Mouse (Mus musculus): Measurements from ENCODE around the gene Sorbs1. TPM values are rescaled to one million over a fixed set of nuclear protein-coding genes. Genes with fewer than 3 reads are reported as not detected.

Gene Sorbs1
- total RNA-seq, 2 experiments from 2014 or later = 141 to 154 TPM

DNA sequence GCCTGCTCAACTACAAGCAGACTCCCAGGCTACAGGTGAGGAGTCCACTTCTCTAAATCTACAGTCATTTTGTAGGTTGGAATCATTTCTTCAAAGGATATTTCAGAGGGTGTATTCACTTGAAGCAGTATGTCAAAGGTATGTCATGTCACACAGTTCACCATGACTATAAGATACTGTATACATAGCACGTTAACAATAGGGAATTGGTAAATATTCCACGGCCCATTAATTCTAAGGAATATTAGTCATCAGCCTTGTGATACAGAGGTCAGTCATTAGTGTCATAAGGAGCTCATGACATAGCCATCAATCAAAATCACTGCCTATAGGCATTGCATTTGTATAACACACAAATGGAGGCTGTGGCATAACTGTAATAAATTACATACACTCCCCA lies 228.9 kb downstream of the Sorbs1 start:
- DNase-seq = no peak
- intact Hi-C loops (cut with DNase I) = no loop called here

DNA sequence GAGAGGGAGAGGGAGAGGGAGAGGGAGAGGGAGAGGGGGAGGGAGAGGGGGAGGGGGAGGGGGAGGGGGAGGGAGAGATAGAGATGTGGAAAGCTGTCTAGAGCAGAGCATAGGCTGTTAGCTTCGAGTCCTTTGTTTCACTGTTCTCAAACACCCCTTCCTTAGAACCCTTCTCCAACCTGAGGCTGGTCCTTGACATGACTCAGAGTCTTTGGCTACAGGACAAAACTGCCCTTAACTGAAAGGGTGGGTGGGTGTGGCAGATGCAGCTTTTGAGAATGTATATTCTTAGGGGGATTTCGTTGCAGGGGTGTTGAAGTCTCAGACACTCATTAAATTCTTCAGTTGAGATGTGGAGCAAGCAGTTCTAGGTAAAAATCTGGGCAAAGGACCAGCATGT lies 230.2 kb downstream of the Sorbs1 start:
- intact Hi-C loops (cut with DNase I) = no loop called here
- DNase-seq = no peak

DNA sequence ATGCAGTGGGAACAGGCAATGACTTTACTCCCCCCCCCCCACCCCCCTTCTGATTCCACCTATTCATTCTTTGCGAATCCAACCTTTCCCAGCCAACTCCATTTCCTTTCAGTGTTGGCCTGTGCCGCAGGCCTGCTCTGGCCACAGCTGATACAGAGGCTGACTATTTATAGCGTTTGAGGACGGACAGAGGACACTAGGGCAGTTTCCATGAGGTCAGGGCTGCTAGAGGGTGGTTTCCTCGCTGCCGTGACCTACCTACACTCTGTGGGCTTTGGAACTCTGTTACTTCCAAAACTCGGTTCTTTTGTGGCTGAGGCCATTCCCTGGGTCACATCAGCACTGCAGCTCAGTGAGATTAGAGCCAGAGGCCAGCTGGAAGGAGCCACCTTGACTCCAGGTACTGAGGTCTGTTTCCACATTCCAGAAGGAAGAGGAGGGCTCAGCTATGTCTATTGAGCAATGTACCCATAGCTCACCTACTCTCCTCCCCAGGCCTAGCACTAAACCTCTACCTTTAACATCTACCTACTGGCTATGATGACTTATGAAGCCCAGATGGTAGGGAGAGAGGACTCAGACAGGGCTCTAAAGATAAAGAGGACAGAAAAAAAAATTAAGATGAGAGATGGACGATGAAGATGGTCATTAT lies 235.1 kb downstream of the Sorbs1 start:
- intact Hi-C loops (cut with DNase I) = no loop called here
- no peak for DNase-seq

DNA sequence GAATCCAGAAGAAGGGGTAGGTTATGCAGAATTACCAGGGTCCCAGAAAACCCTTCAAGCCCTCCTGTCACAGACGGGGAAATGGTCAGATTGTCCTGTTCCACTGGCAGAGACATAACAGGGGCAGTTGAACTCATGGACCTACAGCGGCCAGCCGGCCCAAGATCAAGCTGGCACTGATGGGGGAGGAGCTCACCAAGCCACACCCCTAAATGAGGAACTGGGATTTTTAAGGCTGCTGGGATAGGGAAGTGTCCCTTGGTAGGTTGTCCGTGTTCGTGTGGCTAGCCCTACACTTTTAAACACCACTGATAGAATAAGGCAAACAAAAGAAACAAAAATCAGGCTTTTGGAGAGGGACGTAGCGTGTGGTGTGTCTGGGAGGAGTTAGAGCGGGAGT lies 236.1 kb downstream of the Sorbs1 start:
- intact Hi-C loops (cut with DNase I) = no loop called here

DNA sequence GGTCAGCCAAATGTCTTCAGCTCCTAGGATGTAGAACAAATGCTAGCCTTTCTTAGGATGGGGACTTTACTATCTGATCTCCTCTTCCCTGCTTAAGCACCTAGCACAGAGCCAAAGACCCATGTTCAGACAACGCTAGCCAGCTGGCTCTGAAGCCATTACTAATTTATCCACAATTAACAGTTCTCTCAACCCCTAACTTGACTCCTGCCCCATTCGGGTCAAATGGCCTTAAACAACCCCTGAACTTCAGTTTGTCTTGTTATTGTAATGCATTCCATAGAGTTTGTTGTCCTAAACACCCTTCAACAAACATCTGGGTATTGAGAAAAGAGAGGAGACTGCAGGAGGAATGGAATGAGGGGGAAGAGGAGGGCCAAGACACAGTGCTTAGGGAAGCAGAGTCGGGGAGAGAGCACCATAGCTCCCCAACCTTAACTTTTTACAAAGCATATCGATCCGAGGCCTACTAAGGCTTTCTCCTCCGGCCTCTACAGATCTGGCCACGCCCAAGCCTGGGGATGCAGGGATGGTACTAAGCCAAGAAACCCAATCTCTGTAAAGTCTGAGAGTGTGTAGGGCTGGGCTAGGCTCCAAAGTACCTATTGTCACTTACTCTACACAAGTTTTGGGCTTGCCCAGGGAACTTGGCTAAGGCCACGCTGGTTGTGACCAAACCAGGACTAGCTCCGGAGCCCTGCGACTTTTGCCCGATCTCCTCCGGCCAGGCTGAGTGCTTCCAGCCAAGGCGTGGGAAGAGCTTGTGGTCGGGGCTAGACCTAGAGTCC lies 238.0 kb downstream of the Sorbs1 start:
- DNase-seq = no peak
- intact Hi-C loops (cut with DNase I) = no loop called here

More for the DNA sequence above, 236.1 kb downstream of the Sorbs1 start:
- no peak for DNase-seq

DNA sequence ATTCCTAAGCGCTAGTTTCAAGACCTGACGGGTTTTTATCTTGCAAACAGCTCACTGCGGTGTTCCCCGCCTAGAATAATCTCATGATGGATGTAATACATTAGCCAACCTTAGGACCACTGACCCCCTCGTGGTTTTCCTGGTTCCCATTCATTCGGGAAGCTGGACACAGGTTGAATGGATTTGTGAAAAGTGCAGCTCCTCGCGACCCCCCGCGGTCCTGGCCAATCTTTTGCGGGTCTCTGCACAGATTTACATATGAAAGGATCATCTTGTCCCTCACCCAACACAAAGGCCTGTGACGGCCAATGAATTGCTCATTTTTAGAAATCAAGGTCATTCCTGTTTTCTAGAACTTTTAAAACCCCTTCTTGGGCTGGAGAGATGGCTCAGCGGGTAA lies 240.9 kb downstream of the Sorbs1 start:
- intact Hi-C loops (cut with DNase I) = no loop called here
- no peak for DNase-seq

DNA sequence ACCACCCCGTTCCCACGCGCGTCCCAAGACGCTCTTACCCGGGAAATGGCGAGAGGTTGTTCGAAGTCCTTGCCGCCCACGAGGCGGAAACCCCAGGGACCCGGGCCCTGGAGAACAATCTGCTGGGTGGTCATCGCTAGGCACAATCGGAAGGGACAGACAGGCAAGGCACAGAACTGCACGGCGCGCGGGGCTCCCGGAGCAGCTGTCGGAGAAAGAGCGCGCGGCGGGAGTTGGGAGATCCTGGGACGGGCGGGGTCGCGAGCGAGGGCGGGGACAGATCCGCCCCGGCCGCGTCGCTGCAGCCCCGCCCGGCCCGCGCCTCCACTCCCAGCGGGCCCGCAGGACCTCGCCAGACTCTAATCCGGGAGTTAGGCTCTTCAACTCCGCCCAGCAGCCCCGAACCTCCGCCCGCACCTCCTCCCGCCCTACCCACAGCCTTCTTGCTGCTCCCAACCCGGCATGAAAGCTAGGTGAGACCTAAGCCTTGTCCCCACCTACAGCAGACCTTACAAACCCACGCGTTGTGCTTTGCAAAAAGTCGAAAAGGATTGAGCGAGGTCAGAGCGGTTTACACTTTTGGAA lies 242.2 kb downstream of the Sorbs1 start, which contains the start of gene Pdlim1:
TSS of gene Pdlim1 (minus strand) at position 535 of the 585 bp plus-strand sequence.
- intact Hi-C loops (cut with DNase I) = no loop called here
- DNase-seq = peak; percentile 66

DNA sequence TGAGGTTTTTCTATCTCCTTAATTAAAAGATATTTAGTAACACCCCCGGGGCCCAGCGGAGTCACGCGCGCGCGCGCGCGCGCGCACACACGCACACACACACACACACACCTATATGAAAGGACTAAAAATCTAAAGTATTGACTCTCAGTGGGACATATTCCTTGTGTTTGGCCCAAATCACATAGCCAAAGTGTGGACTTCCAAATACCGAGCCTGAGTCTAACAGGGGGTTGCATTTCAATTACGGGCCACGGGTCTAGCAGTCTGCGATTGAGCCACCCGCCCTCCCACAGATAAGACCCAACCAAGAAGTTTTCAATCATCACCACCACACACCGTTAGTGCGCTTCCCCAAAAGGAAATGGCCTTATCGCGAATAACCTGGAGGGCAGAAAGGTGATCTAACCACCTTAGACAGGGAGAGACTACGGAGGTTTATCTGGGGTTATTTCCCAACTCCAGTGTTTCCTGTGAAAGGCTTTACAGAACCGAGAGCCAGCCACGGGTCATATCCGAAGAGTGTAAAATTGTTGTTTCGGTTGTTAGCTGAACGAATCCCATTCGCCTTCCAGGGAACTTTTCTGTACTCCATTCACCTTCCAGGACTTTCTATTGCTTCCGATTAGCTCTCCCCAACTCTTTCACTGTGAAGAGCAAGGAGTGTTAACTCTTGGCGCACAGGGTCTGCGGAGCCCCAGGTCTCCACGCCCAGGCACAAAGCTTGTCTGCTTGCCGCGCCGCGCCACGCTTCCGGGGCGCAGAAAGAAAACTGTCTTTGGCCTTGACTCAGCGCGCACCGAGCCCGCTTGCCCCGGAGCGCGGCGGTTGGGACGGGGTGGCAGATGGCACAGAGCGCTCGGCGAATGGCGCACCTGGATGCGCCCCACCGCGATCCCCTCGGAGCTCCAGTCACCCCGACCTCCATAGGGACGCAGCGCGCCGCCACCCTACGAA lies 242.9 kb downstream of the Sorbs1 start:
- DNase-seq = peak; percentile 20
- intact Hi-C loops (cut with DNase I) = no loop called here

DNA sequence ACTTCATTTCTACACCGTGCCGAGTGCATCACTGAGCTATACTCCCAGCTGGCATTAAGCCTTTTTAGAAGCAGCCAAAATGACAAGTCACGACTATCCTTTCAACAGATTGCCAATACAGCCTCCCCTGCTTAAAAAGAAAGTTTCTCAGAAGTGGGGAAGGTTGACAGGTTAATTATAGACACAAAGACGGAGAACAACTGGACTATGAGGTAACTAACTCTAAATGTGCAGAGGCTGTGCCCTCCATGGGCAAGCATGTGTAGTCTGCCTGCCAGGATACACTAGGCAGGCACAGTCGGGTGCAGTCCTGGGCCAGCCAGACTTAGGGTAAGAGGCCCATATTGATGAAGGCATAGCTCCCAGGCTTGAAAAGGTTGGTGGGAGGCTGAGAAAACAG lies 244.1 kb downstream of the Sorbs1 start:
- intact Hi-C loops (cut with DNase I) = no loop called here
- no peak for DNase-seq

DNA sequence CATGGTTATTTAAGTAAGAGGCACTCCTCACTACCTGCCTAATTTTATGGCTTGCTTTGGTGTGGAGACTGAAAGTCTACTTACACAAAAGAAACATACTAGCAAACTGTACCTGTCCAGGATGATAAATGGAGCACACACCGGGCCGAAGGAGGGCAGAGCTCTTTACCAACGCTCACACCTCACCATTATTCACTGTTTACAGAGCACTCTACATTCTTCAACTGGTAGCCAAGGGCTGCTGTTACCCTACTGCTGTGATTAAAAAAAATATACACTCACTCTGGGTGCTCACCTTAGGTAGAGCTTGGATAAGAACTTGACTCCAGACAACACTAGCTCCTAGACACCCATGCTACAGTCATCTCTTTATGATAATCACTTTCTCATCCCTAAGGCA lies 245.1 kb downstream of the Sorbs1 start:
- no peak for DNase-seq
- intact Hi-C loops (cut with DNase I) = no loop called here

DNA sequence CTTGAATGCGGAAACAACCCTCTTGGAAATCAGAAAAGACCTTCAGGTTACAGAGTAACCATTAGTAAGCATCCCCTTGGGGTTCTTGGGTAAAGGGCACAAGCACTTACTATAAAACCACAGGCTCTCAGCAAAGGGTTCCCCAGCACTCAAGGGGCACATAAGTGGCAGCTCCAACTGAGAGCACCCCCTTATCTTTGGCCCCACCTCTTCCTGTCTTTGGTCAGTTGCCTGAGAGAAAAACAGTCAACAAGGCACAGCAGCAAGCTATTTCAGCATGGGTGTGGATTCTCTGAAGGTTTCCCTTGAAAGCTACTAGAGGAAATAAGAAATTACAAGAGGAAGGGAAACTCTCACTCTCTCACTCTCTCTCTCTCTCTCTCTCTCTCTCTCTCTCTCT lies 246.2 kb downstream of the Sorbs1 start:
- intact Hi-C loops (cut with DNase I) = no loop called here

DNA sequence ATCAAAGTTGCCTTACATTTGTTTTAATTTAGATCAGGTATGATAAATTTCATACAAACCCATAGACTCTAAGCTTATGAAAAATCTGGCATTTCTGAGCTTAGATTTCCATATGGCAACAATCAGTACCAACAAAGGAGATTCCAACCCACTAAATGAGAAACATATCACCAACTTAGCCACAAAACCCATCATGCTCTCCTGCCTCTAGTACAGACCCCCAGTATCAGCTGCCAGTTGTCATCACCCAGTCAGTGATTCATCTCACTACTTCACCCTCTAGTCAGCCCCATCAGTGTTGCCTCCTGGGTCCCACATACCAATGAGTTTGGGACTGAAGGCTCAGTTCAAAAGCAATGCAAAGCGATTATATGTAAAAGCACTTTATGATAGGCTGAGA lies 254.1 kb downstream of the Sorbs1 start:
- intact Hi-C loops (cut with DNase I) = no loop called here
- no peak for DNase-seq

More for the DNA sequence above, 246.2 kb downstream of the Sorbs1 start:
- no peak for DNase-seq

DNA sequence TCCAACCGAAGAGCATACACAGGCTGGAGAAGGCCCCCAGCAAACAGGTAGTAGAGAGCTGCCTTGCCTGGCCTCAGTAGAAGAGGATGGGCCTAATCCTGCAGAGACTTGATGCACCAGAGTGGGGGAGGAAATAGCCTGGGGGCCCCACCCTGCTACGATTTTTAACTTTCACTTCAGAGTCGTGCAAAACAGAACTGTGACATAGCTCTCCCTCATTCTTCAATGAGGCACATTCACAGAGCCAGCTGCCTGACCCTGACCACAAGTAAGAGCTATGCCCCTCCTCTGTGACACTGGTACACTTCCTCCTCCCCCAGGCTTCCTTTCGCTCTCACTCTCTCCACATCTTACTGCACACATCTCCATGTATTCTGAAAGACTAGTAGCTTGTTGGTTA lies 256.2 kb downstream of the Sorbs1 start:
- intact Hi-C loops (cut with DNase I) = no loop called here
- no peak for DNase-seq

DNA sequence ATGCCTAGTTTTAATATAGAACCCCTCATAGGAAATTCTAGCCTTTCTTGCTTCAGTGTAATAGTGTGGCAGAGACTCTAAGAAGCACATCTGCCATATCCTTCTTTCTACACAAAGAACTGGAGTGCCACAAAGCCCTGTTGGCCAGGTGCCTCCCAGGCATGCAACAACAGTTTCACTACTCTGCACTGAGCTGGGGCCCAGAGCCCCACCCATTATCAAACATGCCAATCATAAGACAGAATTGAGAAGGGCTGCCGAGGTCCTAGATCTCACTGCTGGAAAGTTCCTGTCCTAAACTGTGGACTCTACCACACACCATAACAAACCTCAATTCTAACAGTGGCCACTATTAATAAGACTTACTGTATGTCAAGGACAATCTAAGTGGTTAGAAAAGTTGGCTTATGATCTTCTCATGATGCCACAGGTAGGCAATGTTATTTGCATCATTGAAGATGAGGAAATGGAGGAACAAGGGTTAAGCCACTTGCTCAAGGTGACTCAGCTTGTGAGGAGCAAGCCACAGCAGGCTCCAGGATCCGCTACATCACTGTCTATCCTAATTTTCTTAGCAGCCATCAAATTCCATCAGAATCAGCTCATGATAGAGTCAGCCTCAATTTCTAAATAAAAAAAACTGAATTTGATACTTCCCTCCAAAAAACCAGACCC lies 257.1 kb downstream of the Sorbs1 start:
- DNase-seq = no peak
- intact Hi-C loops (cut with DNase I) = no loop called here

DNA sequence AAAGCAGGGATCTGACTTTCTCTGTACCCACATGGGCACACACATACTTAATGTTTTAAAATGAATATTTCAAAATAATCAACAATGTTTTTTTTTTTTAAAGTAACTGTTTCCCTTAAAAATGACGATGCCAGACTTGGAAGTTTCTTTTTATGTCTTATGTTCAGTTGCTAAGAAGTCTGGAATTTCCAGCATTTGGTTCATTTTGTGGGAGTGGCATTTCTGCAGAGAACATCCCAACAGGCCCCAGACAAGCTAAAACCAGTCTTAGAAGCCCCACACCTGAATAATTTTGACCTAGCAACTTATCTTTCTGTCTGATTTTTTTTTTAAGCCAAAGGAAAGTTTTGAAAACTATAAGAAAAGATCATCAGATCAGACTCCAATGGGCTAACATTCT lies 258.0 kb downstream of the Sorbs1 start:
- intact Hi-C loops (cut with DNase I) = no loop called here
- no peak for DNase-seq

DNA sequence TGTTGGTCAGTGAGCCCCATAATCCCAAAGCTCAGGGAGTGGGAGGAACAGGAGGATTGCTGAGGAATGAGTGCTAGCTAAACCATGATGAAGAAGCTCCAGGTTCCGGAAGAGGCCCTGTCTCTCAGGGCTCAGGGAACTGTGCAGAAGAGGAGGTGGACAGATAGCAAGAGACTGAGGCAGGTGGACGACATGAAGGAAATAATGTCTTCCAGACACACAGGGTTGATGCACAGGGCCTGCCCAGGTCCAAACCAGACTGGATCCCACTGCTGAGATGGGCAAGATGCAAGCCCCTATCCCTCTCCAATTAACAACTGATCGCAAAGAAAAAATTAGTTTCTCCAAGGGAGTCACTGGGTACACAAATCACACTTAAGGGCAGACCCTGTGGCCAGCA lies 258.8 kb downstream of the Sorbs1 start:
- intact Hi-C loops (cut with DNase I) = no loop called here
- DNase-seq = no peak

DNA sequence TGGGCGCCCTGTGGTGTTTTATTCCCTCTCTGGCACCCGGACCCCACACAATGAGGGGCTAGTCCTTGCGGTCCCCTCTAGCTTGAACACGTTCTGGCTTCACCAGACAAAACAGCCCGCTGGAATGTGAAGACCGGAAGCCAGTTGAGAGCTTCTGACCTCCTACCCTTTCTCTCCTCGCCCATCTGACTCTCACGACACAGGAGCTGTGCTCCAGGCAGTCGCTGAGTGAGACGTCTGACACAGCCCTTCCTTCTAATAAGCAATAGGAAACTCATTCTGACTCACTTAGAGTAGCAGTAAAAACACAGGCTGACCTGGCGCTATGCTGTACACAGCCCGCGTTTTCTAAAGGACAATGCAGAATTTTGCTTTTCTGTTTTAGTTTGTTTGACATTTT lies 259.8 kb downstream of the Sorbs1 start:
- DNase-seq = no peak
- intact Hi-C loops (cut with DNase I) = no loop called here

DNA sequence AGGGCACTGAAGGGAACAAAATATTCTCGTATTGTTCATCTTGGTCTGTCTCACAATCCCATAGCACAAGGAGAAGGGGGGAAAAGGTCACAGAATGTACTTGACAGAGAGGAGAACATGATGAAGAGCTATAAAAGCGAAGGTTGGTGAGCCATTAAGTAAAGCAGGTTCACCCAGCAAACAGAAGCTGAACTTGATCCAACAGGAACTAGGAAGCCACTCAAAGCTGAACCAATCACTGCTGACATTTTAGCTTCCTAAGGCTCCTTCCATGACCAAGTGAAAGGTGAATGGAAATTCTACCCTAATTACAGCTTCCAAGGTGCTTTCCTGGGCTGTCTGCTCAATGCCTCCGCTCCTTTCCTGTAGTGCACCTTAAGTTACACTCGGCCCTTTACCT lies 262.5 kb downstream of the Sorbs1 start:
- intact Hi-C loops (cut with DNase I) = no loop called here
- DNase-seq = no peak

DNA sequence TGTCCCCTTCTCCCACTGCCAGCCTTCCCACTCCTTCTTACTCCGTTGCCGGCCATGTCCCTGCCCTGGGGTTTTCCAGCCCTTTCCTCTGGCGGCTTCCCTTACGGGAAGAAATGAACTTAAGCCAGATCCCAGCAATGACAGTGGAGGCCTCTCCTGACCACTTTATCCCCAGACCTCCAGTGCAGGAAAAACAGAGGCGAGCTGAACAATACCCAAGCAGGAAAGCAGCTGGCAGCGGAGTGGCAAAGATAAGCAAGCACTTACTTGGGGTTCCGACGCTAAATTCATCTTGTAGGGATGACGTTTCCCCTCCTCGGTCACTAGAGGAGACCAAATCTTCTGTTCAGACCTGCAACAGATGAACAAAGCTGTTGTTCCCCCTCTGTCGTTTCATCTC lies 264.2 kb downstream of the Sorbs1 start:
- DNase-seq = no peak
- intact Hi-C loops (cut with DNase I) = no loop called here

DNA sequence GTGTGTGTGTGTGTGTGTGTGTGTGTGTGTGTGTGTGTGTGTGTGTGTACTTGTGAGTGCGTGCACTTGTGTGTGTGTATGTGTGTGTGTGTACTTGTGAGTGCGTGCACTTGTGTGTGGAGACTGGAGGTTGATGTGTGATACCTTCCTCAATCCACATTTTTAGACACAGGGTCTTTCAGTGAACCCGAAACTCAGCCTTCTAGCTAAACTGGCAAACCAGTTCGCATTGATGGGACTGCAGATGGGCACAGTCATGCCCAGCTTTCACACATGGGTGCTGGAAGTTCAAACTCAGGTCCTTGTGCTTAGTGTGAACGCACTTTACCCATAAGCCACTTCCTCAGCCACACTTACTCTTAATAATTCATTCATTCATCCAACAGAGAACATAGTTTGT lies 265.1 kb downstream of the Sorbs1 start:
- intact Hi-C loops (cut with DNase I) = no loop called here
- no peak for DNase-seq

All from left cerebral cortex, postnatal 4 days (tissue).